Mouse (Mus musculus) intestine, embryonic 16.5 days (tissue): Measurements from ENCODE around the gene Slc30a10. TPM values are rescaled to one million over a fixed set of nuclear protein-coding genes. Genes with fewer than 3 reads are reported as not detected.

ENCODE experiments used
- ATAC-seq: fragments of 200-750 bp; cut with Nextera tagmentation; 2 replicates; pipeline ENCODE4 v1.8.0; 2017; ENCODE audit warnings: moderate TSS enrichment, moderate library complexity
- H3K27ac ChIP-seq: fragments of 300-500 bp; sonication (generic); 2 replicates; pipeline ENCODE4 v1.5.1; 2014; ENCODE audit warnings: mild to moderate bottlenecking, low read length
- H3K27me3 ChIP-seq: fragments of 300-500 bp; sonication (generic); replicated peaks from 2 replicates; pipeline ENCODE4 v1.6.1; 2014; ENCODE audit warnings: low read length, control low read depth, mixed read lengths; ENCODE audit not compliant: control insufficient read depth, insufficient read depth
- H3K36me3 ChIP-seq: fragments of 300-500 bp; sonication (generic); 2 replicates; pipeline ENCODE4 v1.6.1; 2014; ENCODE audit warnings: low read length, control low read depth; ENCODE audit not compliant: control insufficient read depth, insufficient read depth
- H3K4me1 ChIP-seq: fragments of 300-500 bp; sonication (generic); 2 replicates; pipeline ENCODE4 v1.6.1; 2014; ENCODE audit warnings: low read length, control low read depth, mixed read lengths; ENCODE audit not compliant: control insufficient read depth, insufficient read depth
- H3K4me2 ChIP-seq: fragments of 300-500 bp; sonication (generic); 2 replicates; pipeline ENCODE4 v1.6.1; 2014; ENCODE audit warnings: low read depth, low read length, control low read depth
- H3K4me3 ChIP-seq: fragments of 300-500 bp; sonication (generic); 2 replicates; pipeline ENCODE4 v1.5.1; 2014; ENCODE audit warnings: mild to moderate bottlenecking, low read length
- H3K9ac ChIP-seq: fragments of 300-500 bp; sonication (generic); 2 replicates; pipeline ENCODE4 v1.6.1; 2014; ENCODE audit warnings: low read depth, low read length
- H3K9me3 ChIP-seq: fragments of 300-500 bp; sonication (generic); 2 replicates; pipeline ENCODE4 v1.6.1; 2016; ENCODE audit warnings: low read length, control low read depth; ENCODE audit not compliant: control insufficient read depth
- WGBS: fragments of 180-500 bp; shearing (Covaris S2); extraction: QIAGEN DNeasy Blood & Tissue Kit; methylation state at CpG from one replicate; pipeline ENCODE4 v1.1.7; 2014; 5-methylcytosine and 5-hydroxymethylcytosine counted together
- polyA plus RNA-seq: library from polyadenylated mRNA; unstranded; fragments of >200 nt; fragmentation: Nextera tagmentation; extraction: Ambion mirVana; gene quantifications from 2 replicates; pipeline ENCODE4 v1.2.1, GENCODE M21; 2015

Slc30a10 gene
- polyA plus RNA-seq, 1 experiment from 2014 or later: 3.0 TPM

DNA sequence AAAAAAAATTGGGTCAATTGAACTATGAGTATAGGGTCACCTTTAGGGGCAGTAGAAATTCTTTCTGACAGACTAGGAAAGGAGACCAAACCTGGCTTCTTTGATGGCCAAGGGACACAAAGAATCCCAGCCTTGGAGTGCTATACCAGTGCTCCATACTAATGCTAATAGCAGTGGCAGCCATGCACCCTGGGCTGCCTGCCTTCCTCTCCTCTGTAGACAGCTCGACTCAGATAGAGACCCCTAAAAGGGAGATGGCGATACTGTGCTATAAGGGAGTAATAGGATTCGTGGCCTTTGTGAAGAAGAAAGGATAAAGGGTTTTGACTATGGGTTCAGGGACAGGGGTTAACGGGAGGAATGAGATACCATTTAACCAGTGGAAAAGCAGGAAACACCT, 504 bp upstream of the Slc30a10 start:
- WGBS: 47% methylated on average over 4 of the region's 4 CpGs
- ATAC-seq: peak; percentile 9
- Histone ChIP-seq H3K27ac (no peak overlapping the region; the same call in 1 of the 2 replicates), H3K27me3 (peaks cover 20% of the 10 kb centered on the region), H3K36me3 (no peaks in the 10 kb centered on the region), H3K9me3 (no peaks in the 10 kb centered on the region), H3K4me1 (peaks cover 15% of the 10 kb centered on the region), H3K4me2 (peak overlapping the region; percentile 95), H3K4me3 (peak overlapping the region; percentile 51; the same call in 1 of the 2 replicates), H3K9ac (peak overlapping the region; percentile 63; the same call in 1 of the 2 replicates)

DNA sequence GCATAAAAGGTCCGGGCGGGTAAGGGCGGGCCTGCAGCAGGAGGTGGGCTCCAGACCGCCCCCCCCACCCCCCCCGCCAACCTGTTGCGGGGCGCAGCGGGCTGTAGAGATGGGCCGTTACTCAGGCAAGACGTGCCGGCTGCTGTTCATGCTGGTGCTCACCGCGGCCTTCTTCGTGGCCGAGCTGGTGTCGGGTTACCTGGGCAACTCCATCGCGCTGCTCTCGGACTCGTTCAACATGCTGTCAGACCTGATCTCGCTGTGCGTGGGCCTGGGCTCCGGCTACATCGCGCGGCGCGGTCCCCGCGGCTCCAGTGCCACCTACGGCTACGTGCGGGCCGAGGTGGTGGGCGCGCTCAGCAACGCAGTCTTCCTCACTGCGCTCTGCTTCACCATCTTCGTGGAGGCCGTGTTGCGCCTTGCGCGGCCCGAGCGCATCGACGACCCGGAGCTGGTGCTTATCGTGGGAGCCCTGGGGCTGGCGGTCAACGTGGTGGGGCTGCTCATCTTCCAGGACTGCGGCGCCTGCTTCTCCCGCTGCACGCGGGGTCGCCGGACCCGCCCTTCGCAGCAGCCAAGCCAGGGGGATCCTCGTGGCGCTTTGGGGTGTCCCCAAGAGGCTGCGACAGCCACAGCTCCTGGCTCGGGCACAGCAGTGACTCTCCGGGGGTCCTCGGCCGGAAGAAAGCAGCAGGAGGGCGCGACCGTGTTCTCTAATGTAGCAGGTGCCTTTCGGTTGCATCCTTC, 480 bp downstream of the Slc30a10 start:
- Histone ChIP-seq H3K36me3 (no peaks in the 10 kb centered on the region), H3K4me1 (peaks cover 15% of the 10 kb centered on the region), H3K9ac (peak overlapping the region; percentile 63), H3K27me3 (peaks cover 20% of the 10 kb centered on the region), H3K4me3 (peak overlapping the region; percentile 51), H3K4me2 (peak overlapping the region; percentile 95), H3K9me3 (no peaks in the 10 kb centered on the region), H3K27ac (peak overlapping the region; percentile 57)
- ATAC-seq: peak; percentile 4; the same call in 1 of the 2 replicates
- under 1% methylated on average over 70 of the region's 71 CpGs for WGBS

DNA sequence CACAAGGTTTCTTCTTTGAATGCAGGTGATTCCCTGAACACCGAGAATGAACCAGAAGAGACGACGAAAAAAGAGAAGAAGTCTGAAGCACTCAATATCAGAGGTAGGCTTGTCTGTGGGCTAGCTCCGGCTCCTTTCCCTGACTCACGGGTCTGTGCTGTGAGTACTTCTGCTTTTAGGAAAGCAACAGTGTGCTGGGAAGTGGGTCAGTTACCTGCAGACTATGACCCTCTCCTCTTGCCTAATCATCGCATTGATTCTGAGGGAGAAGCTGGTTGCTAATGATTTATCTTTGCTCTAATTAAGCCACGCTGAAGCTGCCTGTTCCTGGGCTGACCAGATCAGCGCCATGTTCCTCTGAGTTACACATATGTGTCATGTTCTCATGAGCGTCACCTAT, 1.7 kb downstream of the Slc30a10 start:
- no peaks in the 10 kb centered on the region for H3K36me3 ChIP-seq
- WGBS: 81% methylated on average over 9 of the region's 9 CpGs
- no peak overlapping the region for H3K27ac ChIP-seq
- H3K9me3 ChIP-seq: no peaks in the 10 kb centered on the region
- H3K4me1 ChIP-seq: peaks cover 15% of the 10 kb centered on the region
- H3K4me3 ChIP-seq: peak overlapping the region; percentile 51; the same call in 1 of the 2 replicates
- no peak overlapping the region for H3K9ac ChIP-seq
- H3K4me2 ChIP-seq: no peak overlapping the region
- no peak for ATAC-seq
- H3K27me3 ChIP-seq: peaks cover 20% of the 10 kb centered on the region

DNA sequence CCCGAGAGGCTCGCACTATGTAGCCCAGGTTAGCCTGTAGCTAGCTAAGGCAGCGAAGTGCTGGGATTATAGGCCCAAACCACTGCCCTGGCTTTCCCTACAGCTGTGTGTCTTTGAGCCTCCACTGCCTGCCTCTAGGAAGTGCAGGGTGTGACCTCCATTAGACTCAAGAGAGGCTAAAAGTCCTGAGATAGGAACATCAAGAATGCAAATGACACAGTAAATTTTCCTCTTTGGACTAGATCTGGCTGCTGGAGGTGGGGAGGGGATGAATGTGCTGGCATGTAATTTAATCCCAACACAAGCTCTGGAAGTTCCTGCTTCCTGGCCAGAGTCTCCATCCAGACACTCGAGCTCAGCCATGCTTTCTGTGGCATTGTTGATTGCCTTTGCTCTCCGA, 5.4 kb downstream of the Slc30a10 start:
- Histone ChIP-seq H3K27me3 (peaks cover 7% of the 10 kb centered on the region), H3K27ac (no peak overlapping the region), H3K4me2 (no peak overlapping the region), H3K9me3 (no peaks in the 10 kb centered on the region), H3K4me1 (peaks cover 4% of the 10 kb centered on the region), H3K36me3 (no peaks in the 10 kb centered on the region), H3K4me3 (no peak overlapping the region), H3K9ac (0 out of 2 replicates have a peak overlapping the region, but pooled peaks have one; percentile 8)
- no peak for ATAC-seq
- 78% methylated on average over 5 of the region's 5 CpGs for WGBS

DNA sequence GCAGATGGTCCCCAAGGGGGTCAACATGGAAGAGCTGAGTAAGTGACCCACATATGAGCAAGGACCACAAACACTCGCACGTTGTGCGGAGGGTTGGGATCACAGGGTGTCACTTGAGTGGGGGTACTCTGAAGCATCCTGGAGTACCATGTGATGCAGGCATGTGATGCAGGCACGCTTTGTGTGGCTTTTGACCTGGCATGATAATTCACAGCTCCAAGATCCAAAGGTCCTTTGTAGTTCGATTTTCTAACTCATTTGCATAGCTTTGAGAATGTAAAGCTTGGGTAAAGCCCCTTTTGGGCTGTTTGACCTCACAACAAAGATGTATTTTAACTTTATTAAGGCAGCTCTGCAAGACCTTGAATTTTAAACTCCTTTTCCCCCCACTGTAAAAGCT, 8.2 kb downstream of the Slc30a10 start:
- H3K27me3 ChIP-seq: no peaks in the 10 kb centered on the region
- no peak overlapping the region for H3K9ac ChIP-seq
- H3K9me3 ChIP-seq: no peaks in the 10 kb centered on the region
- WGBS: 69% methylated on average over 5 of the region's 5 CpGs
- ATAC-seq: no peak
- H3K4me3 ChIP-seq: no peak overlapping the region
- H3K4me1 ChIP-seq: no peaks in the 10 kb centered on the region
- H3K36me3 ChIP-seq: no peaks in the 10 kb centered on the region
- H3K27ac ChIP-seq: no peak overlapping the region
- H3K4me2 ChIP-seq: no peak overlapping the region

DNA sequence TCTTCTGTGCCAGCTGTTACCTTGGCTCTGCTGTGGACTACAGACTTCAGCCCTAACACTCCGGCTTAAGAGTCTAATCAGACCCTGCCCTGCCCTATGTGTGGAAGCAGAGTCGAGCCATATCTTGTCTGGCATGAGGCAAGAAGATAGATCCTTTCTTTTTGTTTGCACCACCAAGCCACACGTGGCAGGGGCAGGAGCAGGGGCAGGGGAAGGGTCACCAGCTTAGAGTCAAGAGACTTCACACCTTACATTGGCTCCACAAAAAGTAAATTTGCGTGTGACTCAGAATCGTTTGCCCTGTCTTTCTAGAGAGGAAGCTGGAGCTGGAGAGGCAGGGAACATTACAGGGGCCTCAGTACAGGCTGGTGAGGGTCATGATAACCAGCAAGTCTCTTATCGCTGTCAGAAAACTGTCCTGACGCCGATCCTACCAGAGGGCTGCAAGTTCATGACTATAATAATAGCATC, 14.9 kb downstream of the Slc30a10 start:
- WGBS: 65% methylated on average over 8 of the region's 8 CpGs
- H3K4me3 ChIP-seq: no peak overlapping the region
- no peaks in the 10 kb centered on the region for H3K4me1 ChIP-seq
- no peaks in the 10 kb centered on the region for H3K9me3 ChIP-seq
- H3K36me3 ChIP-seq: no peaks in the 10 kb centered on the region
- ATAC-seq: peak; percentile 87
- H3K9ac ChIP-seq: no peak overlapping the region
- no peaks in the 10 kb centered on the region for H3K27me3 ChIP-seq
- H3K27ac ChIP-seq: peak overlapping the region; percentile 20; the same call in 1 of the 2 replicates
- no peak overlapping the region for H3K4me2 ChIP-seq

DNA sequence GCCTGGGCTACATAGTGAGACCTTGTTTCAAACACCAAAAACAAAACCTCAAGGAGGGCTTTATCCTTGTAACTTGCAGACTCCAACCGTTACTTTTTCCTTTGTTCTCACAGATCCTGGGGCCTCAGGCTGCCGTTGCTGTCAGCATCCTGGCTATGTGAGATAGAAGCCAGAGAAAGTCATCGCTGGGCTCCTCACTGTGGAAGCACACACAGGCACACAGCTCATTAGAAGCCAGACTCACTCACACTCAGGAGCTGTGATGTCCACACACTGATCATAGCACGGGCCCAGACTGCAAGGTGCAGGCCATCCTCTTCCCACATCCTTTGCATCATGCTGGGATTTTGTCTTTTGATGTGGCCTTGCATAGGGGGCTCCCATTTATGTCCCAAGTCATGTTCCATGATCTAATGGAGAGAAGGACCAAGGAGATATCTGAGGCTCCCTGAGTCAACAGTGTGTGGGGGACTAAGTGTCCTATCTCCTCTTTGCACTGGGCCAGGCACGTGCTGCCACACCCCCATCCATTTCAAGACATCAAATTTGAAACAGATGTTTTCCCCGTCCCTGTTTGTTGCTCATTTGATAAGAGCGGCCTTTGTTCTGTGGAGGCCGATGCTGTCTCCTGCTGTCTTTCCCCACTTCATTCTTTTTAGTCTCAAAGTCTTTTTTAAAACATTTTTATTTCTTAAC, 17.5 kb downstream of the Slc30a10 start:
- no peaks in the 10 kb centered on the region for H3K27me3 ChIP-seq
- H3K36me3 ChIP-seq: no peaks in the 10 kb centered on the region
- no peak overlapping the region for H3K9ac ChIP-seq
- no peak overlapping the region for H3K4me2 ChIP-seq
- peak; percentile 71 for ATAC-seq
- H3K27ac ChIP-seq: no peak overlapping the region
- no peak overlapping the region for H3K4me3 ChIP-seq
- WGBS: 61% methylated on average over 8 of the region's 8 CpGs
- no peaks in the 10 kb centered on the region for H3K4me1 ChIP-seq
- no peaks in the 10 kb centered on the region for H3K9me3 ChIP-seq

DNA sequence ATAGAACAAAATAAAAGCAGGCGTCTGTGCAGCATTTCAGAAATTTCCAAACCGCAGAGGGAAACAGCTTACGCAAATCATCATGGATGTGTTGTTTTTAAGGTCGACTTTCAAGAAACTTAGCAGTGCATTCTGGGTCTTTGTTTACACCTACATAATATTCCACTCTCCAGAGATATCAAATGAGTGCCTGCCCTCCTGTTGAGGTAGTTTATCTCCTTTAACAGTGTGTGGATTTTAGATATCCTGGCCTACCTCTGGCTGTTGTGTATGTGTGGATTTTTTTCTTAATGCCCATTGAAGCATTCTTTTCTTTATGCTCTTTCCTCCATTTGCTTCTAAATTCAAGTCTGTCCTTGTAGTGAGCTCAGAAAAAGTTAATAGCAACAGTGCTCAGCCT, 18.1 kb downstream of the Slc30a10 start:
- Histone ChIP-seq H3K4me3 (no peak overlapping the region), H3K9me3 (no peaks in the 10 kb centered on the region), H3K36me3 (no peaks in the 10 kb centered on the region), H3K27me3 (no peaks in the 10 kb centered on the region), H3K4me1 (no peaks in the 10 kb centered on the region), H3K4me2 (no peak overlapping the region), H3K27ac (no peak overlapping the region), H3K9ac (no peak overlapping the region)
- no peak for ATAC-seq
- 88% methylated on average over 4 of the region's 4 CpGs for WGBS

DNA sequence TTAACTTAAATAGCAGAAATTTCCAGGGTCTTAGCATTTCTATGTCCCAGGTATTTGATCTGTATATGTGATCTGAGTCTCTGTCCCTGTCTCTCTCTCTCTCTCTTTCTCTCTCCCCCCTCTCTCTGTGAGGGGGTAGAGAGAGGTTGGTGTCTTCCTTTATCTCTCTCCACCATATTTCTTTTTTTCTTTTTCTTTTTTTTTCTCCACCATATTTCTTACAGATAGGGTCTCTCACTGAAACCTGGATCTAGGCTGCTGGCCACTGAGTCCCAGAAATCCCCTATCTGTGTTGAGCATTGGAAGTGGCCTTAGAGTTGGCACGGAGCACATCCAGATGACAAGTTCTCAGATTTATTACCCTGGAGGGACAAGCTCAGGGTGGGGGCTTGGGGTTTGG, 18.8 kb downstream of the Slc30a10 start:
- WGBS: 86% methylated on average over 1 of the region's 1 CpGs
- ATAC-seq: no peak
- no peaks in the 10 kb centered on the region for H3K27me3 ChIP-seq
- no peak overlapping the region for H3K27ac ChIP-seq
- no peaks in the 10 kb centered on the region for H3K9me3 ChIP-seq
- no peak overlapping the region for H3K4me2 ChIP-seq
- H3K36me3 ChIP-seq: no peaks in the 10 kb centered on the region
- H3K9ac ChIP-seq: no peak overlapping the region
- no peaks in the 10 kb centered on the region for H3K4me1 ChIP-seq
- H3K4me3 ChIP-seq: no peak overlapping the region
